Mouse (Mus musculus) liver, adult 2 months (tissue): ENCODE measurements at regions not wholly inside any gene's neighbourhood (a gene's known extent, or its start where the extent isn't known, plus 50 kb on each side); places are given as distances from the start of the nearest gene placed in this dataset.
A peak's percentile ranks its signal among the peaks of the same experiment; 100 is the strongest.

Experiments
- CTCF ChIP-seq: fragments of 200-500 bp; IDR thresholded peaks from 2 replicates; pipeline ENCODE4 v1.5.1; 2011; ENCODE audit warnings: low read depth, low read length, control low read depth
- POLR2A ChIP-seq: fragments of 200-500 bp; IDR thresholded peaks from 2 replicates; pipeline ENCODE4 v1.6.1; 2011; ENCODE audit warnings: low read length, control low read depth; ENCODE audit not compliant: insufficient read depth; ENCODE audit errors: extremely low read depth

GRCm38 (mm10) chr8:10854600-10854999 is 153.7 kb downstream of the Irs2 start:
- TF ChIP-seq CTCF: peak; percentile 63
- no peak for TF ChIP-seq POLR2A
